Mouse (Mus musculus) granulocyte monocyte progenitor cell, adult 5-6 weeks (primary cell): ENCODE data around the gene Adamts12. TPM values are rescaled to one million over a fixed set of nuclear protein-coding genes. Genes with fewer than 3 reads are reported as not detected.
A peak's percentile ranks its signal among the peaks of the same experiment; 100 is the strongest.

Source experiments
- ATAC-seq: replicated peaks from 2 replicates; pipeline ENCODE4 v1.8.0; 2016; ENCODE audit warnings: mild to moderate bottlenecking, moderate TSS enrichment, inconsistent platforms; ENCODE audit not compliant: poor library complexity, severe bottlenecking
- total RNA-seq, 2 experiments: library from RNA; stranded (forward) in 1 of 2; stranded (reverse) in 1 of 2; fragments of 200-712, 200-1000 nt in 1 of 2; fragments of >200 nt in 1 of 2; fragmentation: Nextera tagmentation in 1 of 2; gene quantifications; 2 replicates each; pipeline ENCODE4 v1.2.3; 2014 to 2017

The Adamts12 gene
- total RNA-seq (2014; fragmentation: Nextera tagmentation) (not detected in 2 replicates), total RNA-seq (2017) (not detected in 2 replicates)

GRCm38 (mm10) chr15:11064558-11065411 lies at the start of gene Adamts12:
TSS of gene Adamts12 (plus strand) at chr15:11064790.
- ATAC-seq: peak; percentile 46; the same call in 1 of the 2 replicates

- no peak for ATAC-seq
These were observed 49.7 kb upstream of the Adamts12 start for GRCm38 (mm10) chr15:11014931-11015330.

- ATAC-seq: no peak
These were observed 37.6 kb upstream of the Adamts12 start for GRCm38 (mm10) chr15:11026801-11027561.

GRCm38 (mm10) chr15:11030188-11030587 lies 34.4 kb upstream of the Adamts12 start:
- no peak for ATAC-seq

GRCm38 (mm10) chr15:11035947-11036474 lies 28.6 kb upstream of the Adamts12 start:
- no peak for ATAC-seq

GRCm38 (mm10) chr15:11036535-11037375 lies 27.8 kb upstream of the Adamts12 start:
- ATAC-seq: no peak

GRCm38 (mm10) chr15:11037376-11037695 lies 27.3 kb upstream of the Adamts12 start:
- ATAC-seq: no peak

- ATAC-seq: no peak
These were observed 26.9 kb upstream of the Adamts12 start, which contains the start of gene Rxfp3 for GRCm38 (mm10) chr15:11037711-11038110. TSS of gene Rxfp3 (minus strand) at chr15:11037991.

GRCm38 (mm10) chr15:11038476-11038875 lies 26.1 kb upstream of the Adamts12 start:
- ATAC-seq: peak; percentile 27; the same call in 1 of the 2 replicates

GRCm38 (mm10) chr15:11040067-11040466 lies 24.5 kb upstream of the Adamts12 start:
- ATAC-seq: no peak

- ATAC-seq: no peak
These were observed 23.4 kb upstream of the Adamts12 start for GRCm38 (mm10) chr15:11041229-11041628.

- no peak for ATAC-seq
These were observed 21.8 kb upstream of the Adamts12 start for GRCm38 (mm10) chr15:11042828-11043227.

GRCm38 (mm10) chr15:11053678-11054439 lies 10.7 kb upstream of the Adamts12 start:
- no peak for ATAC-seq

GRCm38 (mm10) chr15:11054440-11055080 lies 10.0 kb upstream of the Adamts12 start:
- ATAC-seq: no peak

- ATAC-seq: no peak
These were observed 1.7 kb upstream of the Adamts12 start for GRCm38 (mm10) chr15:11062903-11063302.

GRCm38 (mm10) chr15:11064160-11064557 lies 431 bp upstream of the Adamts12 start:
- ATAC-seq: no peak

- ATAC-seq: no peak
These were observed 1.1 kb downstream of the Adamts12 start for GRCm38 (mm10) chr15:11065528-11066171.

GRCm38 (mm10) chr15:11066299-11066698 lies 1.7 kb downstream of the Adamts12 start:
- ATAC-seq: no peak
